Mouse (Mus musculus): ENCODE results near the gene Aox1. TPM values are rescaled to one million over a fixed set of nuclear protein-coding genes. Genes with fewer than 3 reads are reported as not detected.

Gene Aox1
- polyA plus RNA-seq, 2 experiments: 0.16 to 0.32 TPM

DNA sequence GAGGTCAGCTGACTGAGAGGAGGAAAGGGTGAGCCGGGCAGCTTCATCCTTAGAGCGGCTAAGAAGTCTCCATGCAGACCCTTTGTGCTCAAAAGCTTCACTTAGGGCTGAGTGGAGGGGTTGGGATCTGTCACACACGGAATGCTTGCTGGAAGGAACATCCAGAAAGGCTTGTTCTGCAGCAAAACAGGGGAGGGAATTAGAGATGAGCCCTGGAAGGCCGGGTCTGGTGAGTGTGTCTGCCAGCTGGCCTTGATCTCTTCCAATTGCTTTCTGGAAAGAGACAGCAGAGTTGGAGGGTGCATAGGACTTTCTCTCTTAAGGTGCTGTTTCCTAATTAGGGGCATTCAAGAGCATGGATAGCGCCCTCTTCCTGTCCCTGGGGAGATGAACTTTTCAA is 59.6 kb downstream of the Aox1 start:
- Histone ChIP-seq H3K4me3 (ENCODE audit: insufficient read depth in 1 of 2, low read depth in 2 of 2, low read length in 2 of 2) (no peak overlapping the region), H3K9me3 (ENCODE audit: control insufficient read depth, low read length) (no peaks in the 10 kb centered on the region), H3K36me3 (replicated peaks; ENCODE audit: control insufficient read depth, insufficient read depth, low read depth) (no peaks in the 10 kb centered on the region), H3K9ac (replicated peaks) (no peak overlapping the region), H3K4me1 (replicated peaks; ENCODE audit: control insufficient read depth in 2 of 2, insufficient read depth in 2 of 2, low read length in 1 of 2) (no peaks in the 10 kb centered on the region; a peak in 1 of 4 replicates), H3K27me3 (ENCODE audit: control insufficient read depth, insufficient read depth, low read length) (no peaks in the 10 kb centered on the region), H3K4me2 (ENCODE audit: low read depth) (no peak overlapping the region), H3K27ac (no peak overlapping the region)
- TF ChIP-seq CTCF (IDR thresholded peaks at IDR 0.05; ENCODE audit: low read depth) (no peak), EP300 (IDR thresholded peaks at IDR 0.05; ENCODE audit: low read depth) (no peak)
- no peak for DNase-seq (ENCODE audit: low read depth in 3 of 3, low spot score in 3 of 3)
- 51% methylated on average over 5 of the region's 5 CpGs for WGBS (ENCODE audit: insufficient replicate concordance)
- no peak for ATAC-seq (ENCODE audit: insufficient read depth)

DNA sequence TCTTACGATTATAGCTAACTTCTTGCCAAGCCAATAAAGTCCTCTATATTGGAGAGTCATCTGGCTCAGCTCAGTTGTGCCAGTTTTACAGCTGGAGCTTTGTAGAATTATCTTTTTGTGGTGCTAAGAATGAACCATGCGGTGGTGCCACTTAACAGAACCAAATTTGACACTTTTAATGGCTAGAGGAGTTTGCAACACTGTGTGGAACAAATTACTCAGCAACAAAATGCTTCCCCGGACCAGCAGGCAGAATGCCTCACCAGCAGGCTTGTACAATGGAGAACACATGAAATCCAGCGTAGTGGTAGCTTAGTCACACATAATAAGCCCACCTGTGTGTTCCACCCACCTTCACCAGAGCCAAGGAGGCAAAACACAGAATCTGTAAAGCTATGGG is 60.5 kb downstream of the Aox1 start:
- H3K4me2 ChIP-seq (ENCODE audit: low read depth): no peak overlapping the region
- no peak overlapping the region for H3K4me3 ChIP-seq (ENCODE audit: insufficient read depth in 1 of 2, low read depth in 2 of 2, low read length in 2 of 2)
- ATAC-seq (ENCODE audit: insufficient read depth) (no peak), DNase-seq (ENCODE audit: low read depth in 3 of 3, low spot score in 3 of 3) (no peak)
- no peaks in the 10 kb centered on the region for H3K27me3 ChIP-seq (ENCODE audit: control insufficient read depth, insufficient read depth, low read length)
- H3K27ac ChIP-seq: no peak overlapping the region
- no peaks in the 10 kb centered on the region for H3K9me3 ChIP-seq (ENCODE audit: control insufficient read depth, low read length)
- H3K36me3 ChIP-seq (replicated peaks; ENCODE audit: control insufficient read depth, insufficient read depth, low read depth): no peaks in the 10 kb centered on the region
- WGBS (ENCODE audit: insufficient replicate concordance): 62% methylated on average over 4 of the region's 4 CpGs
- H3K4me1 ChIP-seq (replicated peaks; ENCODE audit: control insufficient read depth in 2 of 2, insufficient read depth in 2 of 2, low read length in 1 of 2): no peaks in the 10 kb centered on the region; a peak in 1 of 4 replicates
- no peak for TF ChIP-seq EP300 (IDR thresholded peaks at IDR 0.05; ENCODE audit: low read depth)
- no peak for TF ChIP-seq CTCF (IDR thresholded peaks at IDR 0.05; ENCODE audit: low read depth)
- H3K9ac ChIP-seq (replicated peaks): no peak overlapping the region

GRCm38 (mm10) chr1:58091213-58091612 is 61.5 kb downstream of the Aox1 start:
- 48% methylated on average over 3 of the region's 3 CpGs for WGBS (ENCODE audit: insufficient replicate concordance)
- Histone ChIP-seq H3K9me3 (ENCODE audit: control insufficient read depth, low read length) (no peaks in the 10 kb centered on the region), H3K27ac (no peak overlapping the region), H3K9ac (replicated peaks) (no peak overlapping the region), H3K27me3 (ENCODE audit: control insufficient read depth, insufficient read depth, low read length) (no peaks in the 10 kb centered on the region), H3K4me2 (ENCODE audit: low read depth) (no peak overlapping the region), H3K4me1 (replicated peaks; ENCODE audit: control insufficient read depth in 2 of 2, insufficient read depth in 2 of 2, low read length in 1 of 2) (no peaks in the 10 kb centered on the region; a peak in 1 of 4 replicates), H3K36me3 (replicated peaks; ENCODE audit: control insufficient read depth, insufficient read depth, low read depth) (no peaks in the 10 kb centered on the region), H3K4me3 (ENCODE audit: insufficient read depth in 1 of 2, low read depth in 2 of 2, low read length in 2 of 2) (no peak overlapping the region)
- TF ChIP-seq EP300 (IDR thresholded peaks at IDR 0.05; ENCODE audit: low read depth) (no peak), CTCF (IDR thresholded peaks at IDR 0.05; ENCODE audit: low read depth) (no peak)
- DNase-seq (ENCODE audit: low read depth in 3 of 3, low spot score in 3 of 3) (no peak), ATAC-seq (ENCODE audit: insufficient read depth) (no peak)

DNA sequence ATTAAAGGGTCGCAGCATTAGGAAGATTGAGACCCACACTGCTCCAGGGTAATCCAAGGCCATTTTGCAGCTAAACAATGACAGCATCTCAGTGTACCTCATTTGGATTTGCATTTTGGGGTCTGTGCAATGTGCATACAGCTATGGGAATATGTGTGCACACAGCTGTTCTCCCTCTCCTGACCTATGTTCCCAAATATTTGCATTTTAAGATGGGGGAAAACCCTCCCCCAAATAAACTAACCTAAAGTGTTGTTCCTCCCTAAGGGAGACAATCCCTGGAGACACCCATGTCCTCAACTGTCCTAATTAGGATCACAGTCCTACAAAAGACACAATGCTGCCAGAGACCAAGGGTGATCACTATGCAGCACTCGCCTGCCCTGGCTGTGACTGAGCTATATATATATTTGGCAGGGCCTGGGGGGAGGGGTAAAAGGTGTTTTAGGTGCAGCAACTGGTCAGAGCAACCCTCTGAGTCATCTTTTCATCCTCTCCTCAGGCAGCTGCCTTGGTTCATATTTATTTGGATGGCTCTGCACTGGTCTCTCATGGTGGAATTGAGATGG is 62.3 kb downstream of the Aox1 start:
- Histone ChIP-seq H3K9me3 (ENCODE audit: control insufficient read depth, low read length) (no peaks in the 10 kb centered on the region), H3K27me3 (ENCODE audit: control insufficient read depth, insufficient read depth, low read length) (no peaks in the 10 kb centered on the region), H3K4me1 (replicated peaks; ENCODE audit: control insufficient read depth in 2 of 2, insufficient read depth in 2 of 2, low read length in 1 of 2) (no peaks in the 10 kb centered on the region; a peak in 1 of 4 replicates), H3K4me2 (ENCODE audit: low read depth) (no peak overlapping the region), H3K27ac (no peak overlapping the region), H3K36me3 (replicated peaks; ENCODE audit: control insufficient read depth, insufficient read depth, low read depth) (no peaks in the 10 kb centered on the region), H3K4me3 (ENCODE audit: insufficient read depth in 1 of 2, low read depth in 2 of 2, low read length in 2 of 2) (no peak overlapping the region), H3K9ac (replicated peaks) (no peak overlapping the region)
- WGBS (ENCODE audit: insufficient replicate concordance): 55% methylated on average over 2 of the region's 2 CpGs
- ATAC-seq (ENCODE audit: insufficient read depth): no peak
- TF ChIP-seq EP300 (IDR thresholded peaks at IDR 0.05; ENCODE audit: low read depth): no peak
- TF ChIP-seq CTCF (IDR thresholded peaks at IDR 0.05; ENCODE audit: low read depth): no peak
- DNase-seq (ENCODE audit: low read depth in 3 of 3, low spot score in 3 of 3): no peak

GRCm38 (mm10) chr1:58097338-58097737 is 67.6 kb downstream of the Aox1 start:
- no peak for ATAC-seq (ENCODE audit: insufficient read depth)
- no peak for DNase-seq (ENCODE audit: low read depth in 3 of 3, low spot score in 3 of 3)
- no peaks in the 10 kb centered on the region for H3K27me3 ChIP-seq (ENCODE audit: control insufficient read depth, insufficient read depth, low read length)
- no peaks in the 10 kb centered on the region for H3K4me1 ChIP-seq (replicated peaks; ENCODE audit: control insufficient read depth in 2 of 2, insufficient read depth in 2 of 2, low read length in 1 of 2)
- no peaks in the 10 kb centered on the region for H3K9me3 ChIP-seq (ENCODE audit: control insufficient read depth, low read length)
- H3K9ac ChIP-seq (replicated peaks): no peak overlapping the region
- H3K4me3 ChIP-seq (ENCODE audit: insufficient read depth in 1 of 2, low read depth in 2 of 2, low read length in 2 of 2): no peak overlapping the region
- no peaks in the 10 kb centered on the region for H3K36me3 ChIP-seq (replicated peaks; ENCODE audit: control insufficient read depth, insufficient read depth, low read depth)
- TF ChIP-seq EP300 (IDR thresholded peaks at IDR 0.05; ENCODE audit: low read depth): no peak
- TF ChIP-seq CTCF (IDR thresholded peaks at IDR 0.05; ENCODE audit: low read depth): no peak
- 73% methylated on average over 6 of the region's 6 CpGs for WGBS (ENCODE audit: insufficient replicate concordance)
- no peak overlapping the region for H3K27ac ChIP-seq
- H3K4me2 ChIP-seq (ENCODE audit: low read depth): no peak overlapping the region

All from liver, embryonic 14.5 days (tissue).